Mouse (Mus musculus): ENCODE results near the gene Cdc25b.

Gene Cdc25b

DNA sequence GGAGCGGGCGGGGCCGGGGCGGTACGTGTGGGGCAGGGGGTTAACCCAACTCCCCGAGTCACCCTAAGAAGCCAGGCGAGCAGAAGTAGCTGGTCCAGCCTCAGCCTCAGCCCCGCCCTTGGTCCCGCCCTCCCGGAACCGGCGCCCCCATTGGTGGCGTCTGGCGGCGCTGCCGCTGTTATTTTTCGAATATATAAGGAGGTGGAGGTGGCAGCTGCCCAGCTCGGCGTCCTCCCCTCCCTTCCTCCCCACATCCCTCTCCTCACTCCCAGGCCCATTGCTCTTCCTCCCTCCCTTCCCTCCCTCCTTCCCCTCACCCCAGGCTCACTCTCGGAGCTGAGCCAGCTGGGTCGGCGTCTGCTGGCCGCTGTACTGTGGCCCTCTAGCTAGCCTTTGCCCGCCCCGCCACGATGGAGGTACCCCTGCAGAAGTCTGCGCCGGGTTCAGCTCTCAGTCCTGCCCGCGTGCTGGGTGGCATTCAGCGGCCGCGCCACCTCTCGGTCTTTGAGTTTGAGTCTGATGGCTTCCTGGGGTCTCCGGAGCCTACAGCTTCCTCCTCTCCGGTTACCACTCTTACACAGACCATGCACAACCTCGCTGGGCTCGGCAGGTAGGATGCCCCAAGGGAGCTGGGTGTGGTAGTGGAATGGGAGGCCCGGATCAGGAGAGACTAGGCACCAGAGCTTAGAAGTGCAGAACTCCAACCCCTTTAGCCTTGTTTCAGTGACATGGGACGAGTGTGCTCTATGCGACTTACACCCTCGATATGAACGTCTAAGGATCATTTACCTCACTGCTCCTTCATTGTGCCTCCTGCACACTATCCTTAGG lies at the start of gene Cdc25b, which contains the start of gene Spef1:
Gene Cdc25b, plus strand, starts transcription at position 179 of the 831 bp plus-strand sequence.
Gene Spef1, minus strand, starts transcription at position 512 of the 831 bp plus-strand sequence.
- peak; percentile 77 to 81 for DNase-seq (ENCODE audit: low spot score in 2 of 2)

- no peak for DNase-seq (ENCODE audit: low spot score in 2 of 2)
Measured at GRCm38 (mm10) chr2:131138296-131138695, 48.5 kb upstream of the Cdc25b start.

DNA sequence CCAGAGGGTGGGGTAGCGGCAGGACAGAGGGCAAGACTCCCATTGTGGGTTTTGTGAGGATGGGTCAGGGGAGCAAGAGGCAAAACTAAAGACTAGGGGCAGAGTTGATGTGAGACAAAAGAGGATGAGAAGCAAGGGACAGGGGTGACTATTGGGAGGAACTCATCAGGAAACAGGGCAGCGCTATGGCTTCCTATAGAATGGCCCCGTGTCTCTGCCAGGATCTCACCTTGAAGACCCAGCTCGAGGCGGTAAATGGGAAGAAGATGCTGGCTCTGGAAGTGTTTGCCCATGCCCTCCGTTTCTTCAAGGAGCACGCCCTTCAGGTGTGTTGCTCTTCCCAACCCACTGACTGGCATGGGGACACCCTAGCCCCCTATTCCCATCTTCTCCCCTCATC lies 48.0 kb upstream of the Cdc25b start:
- DNase-seq (ENCODE audit: low spot score in 2 of 2) = no peak

DNA sequence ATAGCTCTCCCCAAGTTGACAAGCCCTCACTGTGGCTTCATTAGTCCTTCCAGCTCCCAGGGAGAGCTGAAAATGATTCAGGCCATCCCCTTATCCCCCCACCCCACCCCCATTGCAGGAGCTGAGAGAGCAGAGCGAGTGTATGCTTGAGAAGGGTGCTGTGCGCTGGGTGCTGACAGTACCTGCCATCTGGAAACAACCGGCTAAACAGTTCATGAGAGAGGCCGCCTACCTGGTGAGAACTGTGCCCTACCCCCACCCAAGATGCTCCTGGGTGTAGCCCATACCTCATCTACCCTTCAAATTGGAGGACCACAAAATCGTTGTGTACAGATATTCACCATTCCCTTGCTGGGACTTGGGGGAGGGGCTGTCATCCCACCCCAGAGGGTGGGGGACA lies 47.5 kb upstream of the Cdc25b start:
- no peak for DNase-seq (ENCODE audit: low spot score in 2 of 2)

DNA sequence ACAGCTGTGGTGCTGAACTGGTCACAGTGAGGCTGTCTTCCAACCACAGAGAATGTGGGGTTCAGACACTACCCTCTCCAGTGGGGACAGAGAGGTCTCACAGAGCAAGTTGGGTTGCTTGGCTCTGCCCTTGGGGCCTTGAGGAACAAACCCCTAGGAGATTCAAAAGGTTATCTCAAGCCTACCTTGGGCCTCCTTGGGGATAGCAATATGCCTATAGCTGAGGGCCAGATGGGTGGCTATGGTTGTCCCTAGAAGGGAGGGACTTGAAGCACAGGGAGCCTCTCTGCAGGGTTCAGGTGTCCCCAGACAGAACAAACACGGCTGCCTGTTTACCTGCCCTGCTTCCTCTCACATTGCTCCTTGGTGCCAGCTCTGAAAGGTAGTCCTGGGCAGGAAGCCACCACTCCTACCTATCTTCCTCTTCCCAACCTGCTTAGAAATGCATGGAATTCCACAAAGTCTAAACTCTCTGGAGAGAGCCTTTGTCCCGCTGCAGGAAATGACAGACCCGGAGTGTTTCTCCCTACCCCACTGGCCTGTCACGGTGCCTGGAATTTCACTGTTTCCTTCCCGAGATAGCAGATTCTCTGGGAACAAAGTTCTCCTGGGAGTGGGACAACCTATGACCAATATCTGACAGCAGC lies 46.7 kb upstream of the Cdc25b start:
- no peak for DNase-seq (ENCODE audit: low spot score in 2 of 2)

DNA sequence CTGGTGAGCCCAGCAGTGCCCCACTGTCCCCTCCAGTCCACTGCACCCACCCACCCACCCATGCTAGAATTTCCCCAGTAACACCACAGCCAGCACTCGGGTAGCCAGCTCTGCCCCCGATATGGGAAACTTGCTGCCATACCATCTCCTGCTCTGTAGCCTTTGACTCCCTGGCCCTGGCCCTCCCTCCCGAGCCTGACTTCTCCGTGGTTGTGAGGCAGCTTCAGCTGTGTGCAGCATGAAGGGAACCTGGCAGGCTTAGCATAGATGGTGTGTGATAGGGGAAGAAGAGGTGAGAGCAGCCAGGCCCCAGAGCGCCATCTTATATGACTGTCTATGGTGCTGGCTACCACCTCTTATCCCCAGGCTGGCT lies 46.2 kb upstream of the Cdc25b start:
- DNase-seq (ENCODE audit: low spot score in 2 of 2) = no peak

GRCm38 (mm10) chr2:131141336-131141986 lies 45.3 kb upstream of the Cdc25b start:
- no peak for DNase-seq (ENCODE audit: low spot score in 2 of 2)

DNA sequence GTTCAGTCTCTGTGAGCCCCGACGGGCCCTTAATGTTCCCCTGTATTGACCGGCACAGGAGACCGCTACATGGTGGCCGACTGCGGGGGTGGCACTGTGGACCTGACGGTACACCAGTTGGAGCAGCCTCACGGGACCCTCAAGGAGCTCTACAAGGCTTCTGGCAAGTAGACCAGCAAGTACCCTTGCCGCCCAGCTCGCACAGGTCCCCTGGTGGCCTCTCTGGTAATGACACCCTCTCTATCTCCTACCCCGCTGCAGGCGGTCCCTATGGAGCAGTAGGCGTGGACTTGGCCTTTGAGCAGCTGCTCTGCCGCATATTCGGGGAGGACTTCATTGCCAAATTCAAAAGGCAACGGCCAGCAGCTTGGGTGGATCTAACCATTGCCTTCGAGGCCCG lies 44.2 kb upstream of the Cdc25b start:
- peak in 1 of 2 experiments; percentile 15 for DNase-seq (ENCODE audit: low spot score in 2 of 2)

DNA sequence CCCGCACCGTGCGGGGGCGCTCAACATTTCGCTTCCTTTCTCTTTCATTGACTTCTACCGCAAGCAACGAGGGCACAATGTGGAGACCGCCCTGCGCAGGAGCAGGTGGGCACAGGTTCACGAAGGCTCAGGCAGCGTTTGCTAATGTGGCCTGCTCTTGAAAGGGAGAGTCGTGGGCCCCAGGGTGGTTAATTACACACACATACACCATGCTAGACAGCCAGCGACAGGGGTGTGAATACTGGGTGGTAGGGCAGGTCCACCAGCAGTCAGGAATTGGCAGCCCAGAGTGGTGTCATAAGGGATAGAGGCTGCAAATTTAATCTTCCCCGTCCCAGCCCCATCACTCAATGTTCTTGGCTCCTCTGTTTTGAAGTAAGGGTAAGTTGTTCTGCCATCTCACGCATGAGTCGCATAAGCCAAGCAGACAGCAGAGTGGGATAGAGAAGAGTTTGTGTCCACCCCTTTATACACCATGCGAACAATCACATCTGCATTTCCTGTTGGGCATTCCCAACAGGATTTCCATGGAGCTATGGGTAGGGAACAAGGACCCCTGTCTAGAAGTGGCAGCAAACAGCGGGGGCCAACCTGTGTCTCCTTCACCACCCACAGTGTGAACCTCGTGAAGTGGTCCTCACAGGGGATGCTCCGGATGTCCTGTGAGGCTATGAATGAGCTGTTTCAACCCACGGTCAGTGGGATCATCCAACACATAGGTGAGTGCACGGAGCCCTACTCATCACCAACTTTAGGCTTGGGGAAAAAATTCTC lies 43.6 kb upstream of the Cdc25b start:
- DNase-seq (ENCODE audit: low spot score in 2 of 2) = no peak

- no peak for DNase-seq (ENCODE audit: low spot score in 2 of 2)
Measured at GRCm38 (mm10) chr2:131145121-131145520, 41.6 kb upstream of the Cdc25b start.

DNA sequence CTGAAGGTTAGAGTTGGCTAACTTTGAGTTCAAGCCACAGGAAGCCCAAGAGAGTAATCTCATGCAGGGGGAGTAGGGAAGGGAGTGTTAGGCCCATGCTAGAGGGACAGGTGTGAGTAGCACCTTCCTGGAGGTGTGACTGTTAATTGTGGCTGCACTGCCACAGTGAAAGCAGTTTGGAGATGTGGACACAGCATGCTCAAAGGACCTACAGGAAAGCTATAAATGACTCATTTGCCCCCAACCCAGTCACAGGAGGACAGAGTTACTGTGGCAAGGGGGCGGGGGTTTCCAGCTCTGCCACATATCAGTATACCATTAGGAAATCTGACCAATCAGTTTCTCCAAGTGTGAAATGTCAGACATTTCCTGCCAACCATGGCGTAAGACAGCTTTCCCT lies 41.2 kb upstream of the Cdc25b start:
- no peak for DNase-seq (ENCODE audit: low spot score in 2 of 2)

GRCm38 (mm10) chr2:131146193-131147042 lies 40.3 kb upstream of the Cdc25b start:
- peak in 1 of 2 experiments; percentile 25 for DNase-seq (ENCODE audit: low spot score in 2 of 2)

GRCm38 (mm10) chr2:131147043-131147365 lies 39.7 kb upstream of the Cdc25b start:
- no peak for DNase-seq (ENCODE audit: low spot score in 2 of 2)

DNA sequence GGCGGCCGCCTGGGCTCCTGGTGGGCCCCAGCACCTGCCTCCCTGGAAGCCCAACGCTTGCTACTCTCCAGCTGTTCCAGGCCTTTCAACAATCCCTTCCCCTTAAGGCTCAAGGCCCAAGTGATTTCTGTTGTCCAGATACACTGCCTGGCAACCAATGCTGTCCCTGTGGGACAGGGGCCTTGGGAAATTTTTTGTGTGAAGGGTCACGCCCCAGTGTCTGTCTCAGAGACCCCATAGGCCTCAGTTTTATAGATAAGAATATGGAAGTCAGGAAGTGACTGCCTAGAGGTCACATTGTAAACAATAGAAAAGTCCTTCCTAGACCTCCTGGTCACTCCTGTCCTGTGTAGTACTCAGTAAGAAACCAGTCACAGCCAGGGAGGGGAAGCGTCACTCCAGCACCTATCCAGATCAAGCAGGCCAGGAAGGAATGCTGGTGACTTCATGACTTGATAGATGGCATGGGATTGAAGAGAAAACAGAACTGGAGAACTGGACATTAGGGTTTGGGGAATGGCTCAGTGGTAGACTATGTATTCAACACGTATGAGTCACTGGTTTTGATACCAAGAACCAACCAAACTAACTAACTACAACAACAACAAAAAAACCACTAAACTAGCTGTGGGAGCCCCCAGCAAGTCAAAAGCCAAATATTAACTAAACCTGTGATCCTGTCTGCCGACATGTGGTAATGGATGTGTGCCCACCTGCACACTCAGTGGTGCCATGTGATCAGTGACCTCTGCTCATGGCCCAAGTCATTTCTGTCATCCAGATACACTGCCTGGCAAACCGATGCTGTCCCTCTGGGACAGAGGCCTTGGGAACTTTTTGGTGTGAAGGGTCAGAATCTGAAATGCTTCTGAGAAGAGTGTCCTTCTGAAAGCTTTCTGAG lies 38.1 kb upstream of the Cdc25b start:
- DNase-seq (ENCODE audit: low spot score in 2 of 2) = no peak

DNA sequence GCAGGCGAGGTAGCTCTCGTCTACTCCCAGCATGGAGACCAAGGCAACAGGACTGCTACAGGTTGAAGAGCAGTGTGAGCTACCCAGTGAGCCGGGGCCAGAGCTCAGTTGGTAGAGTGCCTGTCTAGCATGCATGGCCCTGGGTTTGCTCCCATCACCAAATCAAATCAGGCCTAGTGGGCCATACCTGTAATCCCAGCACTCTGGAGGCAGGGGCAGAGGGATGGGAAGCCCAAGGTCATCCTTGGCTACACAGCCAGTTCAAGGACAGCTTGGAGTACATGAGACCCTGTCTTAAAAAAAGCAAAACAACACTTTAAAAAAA lies 37.5 kb upstream of the Cdc25b start:
- DNase-seq (ENCODE audit: low spot score in 2 of 2) = no peak

GRCm38 (mm10) chr2:131152166-131152730 lies 34.5 kb upstream of the Cdc25b start:
- DNase-seq (ENCODE audit: low spot score in 2 of 2) = no peak

DNA sequence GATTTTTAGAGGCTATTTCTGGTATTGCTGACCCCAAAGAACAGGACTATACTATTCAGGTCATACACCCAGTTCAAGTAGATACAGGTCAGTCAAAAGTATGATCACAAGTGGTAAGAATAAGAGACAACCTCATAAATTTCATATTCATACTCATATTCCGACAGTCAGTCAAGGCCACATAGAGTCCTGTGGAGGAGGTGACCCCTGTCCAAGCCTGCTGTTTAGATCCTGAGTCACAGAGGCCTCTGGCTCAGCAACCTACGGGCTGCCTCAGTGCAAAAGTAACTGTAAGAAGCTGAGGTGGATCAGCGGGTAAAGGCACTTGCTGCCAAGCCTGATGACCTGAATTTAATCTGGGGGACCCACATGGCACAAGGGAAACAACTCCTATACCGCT lies 32.7 kb upstream of the Cdc25b start:
- no peak for DNase-seq (ENCODE audit: low spot score in 2 of 2)

GRCm38 (mm10) chr2:131156987-131157386 lies 29.8 kb upstream of the Cdc25b start:
- no peak for DNase-seq (ENCODE audit: low spot score in 2 of 2)

DNA sequence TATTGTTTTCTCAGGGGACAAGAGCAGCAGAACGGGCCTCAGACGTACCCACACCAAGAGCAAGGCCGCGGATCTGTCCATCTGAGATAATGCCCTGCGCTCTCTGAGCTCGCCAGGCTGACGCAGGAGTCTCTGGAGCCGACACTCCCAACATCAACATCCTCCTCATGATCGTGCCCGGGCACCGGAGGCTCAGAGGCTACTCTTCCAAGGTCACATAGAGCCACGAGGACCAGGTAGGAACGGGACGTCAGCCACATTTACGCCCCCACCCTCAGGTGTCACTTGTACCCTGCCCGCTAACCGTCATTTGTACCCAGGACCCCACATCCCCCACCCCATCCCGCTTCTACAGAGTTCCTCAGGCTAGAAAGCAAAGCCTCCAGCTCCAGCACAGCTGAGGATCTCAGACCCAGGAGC lies 27.2 kb upstream of the Cdc25b start:
- peak in 1 of 2 experiments; percentile 30 for DNase-seq (ENCODE audit: low spot score in 2 of 2)

Data from right cerebral cortex, postnatal 36 days (tissue).